Mouse (Mus musculus): ENCODE measurements at regions not wholly inside any gene's neighbourhood (a gene's known extent, or its start where the extent isn't known, plus 50 kb on each side); places are given as distances from the start of the nearest gene placed in this dataset.

GRCm38 (mm10) chr4:32174771-32175170, 63.8 kb upstream of the Bach2 start:
- Histone ChIP-seq H3K9ac (ENCODE audit: low read depth, low read length, severe bottlenecking) (no peak overlapping the region), H3K4me3 (replicated peaks; ENCODE audit: low read length) (no peak overlapping the region), H3K27ac (replicated peaks; ENCODE audit: low read depth, low read length) (no peak overlapping the region), H3K4me1 (ENCODE audit: control insufficient read depth, insufficient read depth, low read length) (peaks cover 44% of the 10 kb centered on the region), H3K27me3 (ENCODE audit: control insufficient read depth, insufficient read depth, low read length) (no peaks in the 10 kb centered on the region), H3K9me3 (ENCODE audit: control insufficient read depth, low read length) (no peaks in the 10 kb centered on the region), H3K36me3 (ENCODE audit: control insufficient read depth, insufficient read depth, low read length) (no peaks in the 10 kb centered on the region), H3K4me2 (replicated peaks; ENCODE audit: low read depth, low read length, severe bottlenecking) (no peak overlapping the region)
- 37% methylated on average over 7 of the region's 7 CpGs for WGBS
- TF ChIP-seq POLR2A (IDR thresholded peaks at IDR 0.05; ENCODE audit: borderline replicate concordance, extremely low read depth, insufficient read depth, insufficient read length), result no peak
- DNase-seq (ENCODE audit: low spot score) (no peak), ATAC-seq (ENCODE audit: low FRiP score, low read depth) (no peak)

GRCm38 (mm10) chr4:32175231-32175630, 63.4 kb upstream of the Bach2 start:
- Histone ChIP-seq H3K27me3 (ENCODE audit: control insufficient read depth, insufficient read depth, low read length) (no peaks in the 10 kb centered on the region), H3K9me3 (ENCODE audit: control insufficient read depth, low read length) (no peaks in the 10 kb centered on the region), H3K4me2 (replicated peaks; ENCODE audit: low read depth, low read length, severe bottlenecking) (no peak overlapping the region), H3K27ac (replicated peaks; ENCODE audit: low read depth, low read length) (no peak overlapping the region), H3K36me3 (ENCODE audit: control insufficient read depth, insufficient read depth, low read length) (no peaks in the 10 kb centered on the region), H3K9ac (ENCODE audit: low read depth, low read length, severe bottlenecking) (no peak overlapping the region), H3K4me3 (replicated peaks; ENCODE audit: low read length) (no peak overlapping the region), H3K4me1 (ENCODE audit: control insufficient read depth, insufficient read depth, low read length) (peaks cover 43% of the 10 kb centered on the region)
- WGBS, result 34% methylated on average over 7 of the region's 7 CpGs
- DNase-seq (ENCODE audit: low spot score) (no peak), ATAC-seq (ENCODE audit: low FRiP score, low read depth) (no peak)
- no peak for TF ChIP-seq POLR2A (IDR thresholded peaks at IDR 0.05; ENCODE audit: borderline replicate concordance, extremely low read depth, insufficient read depth, insufficient read length)

- whole genome bisulfite sequencing, result 13% methylated on average over 6 of the region's 6 CpGs
- no peak for ATAC-seq (ENCODE audit: low FRiP score, low read depth)
- no peak overlapping the region for H3K27ac ChIP-seq (replicated peaks; ENCODE audit: low read depth, low read length)
Measured at GRCm38 (mm10) chr4:32175853-32176448, 62.7 kb upstream of the Bach2 start.

GRCm38 (mm10) chr4:32176449-32177135, 62.0 kb upstream of the Bach2 start:
- Histone ChIP-seq H3K9ac (ENCODE audit: low read depth, low read length, severe bottlenecking) (no peak overlapping the region), H3K4me1 (ENCODE audit: control insufficient read depth, insufficient read depth, low read length) (peaks cover 42% of the 10 kb centered on the region), H3K4me3 (replicated peaks; ENCODE audit: low read length) (no peak overlapping the region), H3K4me2 (replicated peaks; ENCODE audit: low read depth, low read length, severe bottlenecking) (no peak overlapping the region), H3K27ac (replicated peaks; ENCODE audit: low read depth, low read length) (no peak overlapping the region), H3K27me3 (ENCODE audit: control insufficient read depth, insufficient read depth, low read length) (no peaks in the 10 kb centered on the region), H3K9me3 (ENCODE audit: control insufficient read depth, low read length) (no peaks in the 10 kb centered on the region), H3K36me3 (ENCODE audit: control insufficient read depth, insufficient read depth, low read length) (no peaks in the 10 kb centered on the region)
- 24% methylated on average over 4 of the region's 4 CpGs for WGBS
- ATAC-seq (ENCODE audit: low FRiP score, low read depth) (no peak), DNase-seq (ENCODE audit: low spot score) (no peak)
- no peak for TF ChIP-seq POLR2A (IDR thresholded peaks at IDR 0.05; ENCODE audit: borderline replicate concordance, extremely low read depth, insufficient read depth, insufficient read length)

More at GRCm38 (mm10) chr4:32175853-32176448, 62.7 kb upstream of the Bach2 start:
- DNase-seq (ENCODE audit: low spot score), result no peak
- Histone ChIP-seq H3K4me3 (replicated peaks; ENCODE audit: low read length) (no peak overlapping the region), H3K9me3 (ENCODE audit: control insufficient read depth, low read length) (no peaks in the 10 kb centered on the region), H3K4me2 (replicated peaks; ENCODE audit: low read depth, low read length, severe bottlenecking) (no peak overlapping the region), H3K36me3 (ENCODE audit: control insufficient read depth, insufficient read depth, low read length) (no peaks in the 10 kb centered on the region), H3K4me1 (ENCODE audit: control insufficient read depth, insufficient read depth, low read length) (peaks cover 42% of the 10 kb centered on the region), H3K27me3 (ENCODE audit: control insufficient read depth, insufficient read depth, low read length) (no peaks in the 10 kb centered on the region), H3K9ac (ENCODE audit: low read depth, low read length, severe bottlenecking) (no peak overlapping the region)
- no peak for TF ChIP-seq POLR2A (IDR thresholded peaks at IDR 0.05; ENCODE audit: borderline replicate concordance, extremely low read depth, insufficient read depth, insufficient read length)

GRCm38 (mm10) chr4:32177933-32178639, 60.5 kb upstream of the Bach2 start:
- H3K27me3 ChIP-seq (ENCODE audit: control insufficient read depth, insufficient read depth, low read length), result no peaks in the 10 kb centered on the region
- H3K4me2 ChIP-seq (replicated peaks; ENCODE audit: low read depth, low read length, severe bottlenecking), result no peak overlapping the region
- no peak for DNase-seq (ENCODE audit: low spot score)
- no peak overlapping the region for H3K4me3 ChIP-seq (replicated peaks; ENCODE audit: low read length)
- ATAC-seq (ENCODE audit: low FRiP score, low read depth), result no peak
- TF ChIP-seq POLR2A (IDR thresholded peaks at IDR 0.05; ENCODE audit: borderline replicate concordance, extremely low read depth, insufficient read depth, insufficient read length), result no peak
- H3K9me3 ChIP-seq (ENCODE audit: control insufficient read depth, low read length), result no peaks in the 10 kb centered on the region
- no peak overlapping the region for H3K27ac ChIP-seq (replicated peaks; ENCODE audit: low read depth, low read length)
- H3K36me3 ChIP-seq (ENCODE audit: control insufficient read depth, insufficient read depth, low read length), result no peaks in the 10 kb centered on the region
- 71% methylated on average over 7 of the region's 7 CpGs for WGBS
- H3K4me1 ChIP-seq (ENCODE audit: control insufficient read depth, insufficient read depth, low read length), result peaks cover 42% of the 10 kb centered on the region
- no peak overlapping the region for H3K9ac ChIP-seq (ENCODE audit: low read depth, low read length, severe bottlenecking)
